Mouse (Mus musculus): ENCODE data around the gene Dclre1c. TPM values are rescaled to one million over a fixed set of nuclear protein-coding genes. Genes with fewer than 3 reads are reported as not detected.

Gene Dclre1c
- 14.0 TPM for polyA plus RNA-seq (2014; fragmentation: Illumina TruSeq; extraction: RNeasy Lipid Tissue Mini Kit (QIAGEN cat#74804); ENCODE audit: low replicate concordance)

DNA sequence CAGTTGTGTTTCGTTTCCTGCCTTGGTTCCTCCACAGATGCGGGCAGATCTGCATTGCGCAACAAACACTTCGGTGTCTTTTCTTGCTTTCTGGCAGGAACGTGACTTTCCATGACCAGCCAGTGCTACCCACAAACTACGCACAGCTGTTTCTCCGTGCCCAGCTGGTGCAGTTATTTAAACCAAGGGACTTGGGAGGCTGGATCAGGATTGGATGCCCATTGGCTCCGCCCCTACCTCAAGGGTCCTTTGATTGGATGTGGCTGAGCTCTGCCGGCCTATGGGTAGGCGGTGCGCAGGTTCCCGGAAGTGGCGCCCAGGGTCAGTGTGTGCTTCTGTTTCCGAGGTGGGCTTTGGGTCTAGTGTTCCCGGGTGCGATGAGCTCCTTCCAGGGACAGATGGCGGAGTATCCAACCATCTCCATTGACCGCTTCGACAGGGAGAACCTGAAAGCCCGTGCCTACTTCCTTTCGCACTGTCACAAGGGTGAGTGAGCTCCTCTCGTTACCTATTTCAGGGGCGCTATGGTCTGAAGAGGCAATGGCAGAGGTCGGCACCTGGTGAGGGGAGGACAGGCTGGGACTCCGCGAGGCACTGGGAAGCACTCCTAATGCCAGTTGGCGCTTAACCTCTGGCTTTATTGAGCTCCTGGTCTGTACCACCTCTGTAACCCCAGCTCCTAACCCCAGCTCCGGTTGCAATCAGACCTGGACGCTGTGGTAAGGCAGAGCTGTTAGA lies at the start of gene Dclre1c:
Dclre1c (plus strand) TSS at position 291 of the 738 bp plus-strand sequence.

GRCm38 (mm10) chr2:3397110-3397509 lies 26.8 kb upstream of the Dclre1c start, which contains the start of gene Olah:
Gene Olah (minus strand): TSS chr2:3397210.

DNA sequence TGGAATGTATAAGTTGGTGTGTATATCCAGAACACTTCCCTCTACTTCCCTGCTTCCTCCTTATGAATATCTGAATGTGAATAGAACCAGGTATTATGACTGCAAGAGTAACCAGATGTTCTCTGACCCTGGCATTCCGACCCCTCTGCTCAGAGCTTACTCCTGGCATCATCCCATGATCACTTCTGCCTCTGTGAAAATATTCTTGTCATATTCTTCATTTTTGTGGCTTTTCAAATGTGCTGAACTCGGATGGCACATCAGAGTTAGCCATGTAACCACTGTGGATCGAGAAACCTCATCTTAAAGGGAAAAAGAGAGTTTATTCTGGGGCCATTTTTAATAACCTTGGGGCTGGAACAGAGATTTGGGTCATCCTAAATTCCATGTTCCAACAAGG lies 1.4 kb upstream of the Dclre1c start, which contains the start of gene Meig1:
Meig1 (minus strand) TSS at position 101 of the 400 bp plus-strand sequence.

GRCm38 (mm10) chr2:3474861-3475283 lies 50.9 kb downstream of the Dclre1c start, which contains the start of gene Suv39h2:
Gene Suv39h2 (minus strand): TSS chr2:3475031.

DNA sequence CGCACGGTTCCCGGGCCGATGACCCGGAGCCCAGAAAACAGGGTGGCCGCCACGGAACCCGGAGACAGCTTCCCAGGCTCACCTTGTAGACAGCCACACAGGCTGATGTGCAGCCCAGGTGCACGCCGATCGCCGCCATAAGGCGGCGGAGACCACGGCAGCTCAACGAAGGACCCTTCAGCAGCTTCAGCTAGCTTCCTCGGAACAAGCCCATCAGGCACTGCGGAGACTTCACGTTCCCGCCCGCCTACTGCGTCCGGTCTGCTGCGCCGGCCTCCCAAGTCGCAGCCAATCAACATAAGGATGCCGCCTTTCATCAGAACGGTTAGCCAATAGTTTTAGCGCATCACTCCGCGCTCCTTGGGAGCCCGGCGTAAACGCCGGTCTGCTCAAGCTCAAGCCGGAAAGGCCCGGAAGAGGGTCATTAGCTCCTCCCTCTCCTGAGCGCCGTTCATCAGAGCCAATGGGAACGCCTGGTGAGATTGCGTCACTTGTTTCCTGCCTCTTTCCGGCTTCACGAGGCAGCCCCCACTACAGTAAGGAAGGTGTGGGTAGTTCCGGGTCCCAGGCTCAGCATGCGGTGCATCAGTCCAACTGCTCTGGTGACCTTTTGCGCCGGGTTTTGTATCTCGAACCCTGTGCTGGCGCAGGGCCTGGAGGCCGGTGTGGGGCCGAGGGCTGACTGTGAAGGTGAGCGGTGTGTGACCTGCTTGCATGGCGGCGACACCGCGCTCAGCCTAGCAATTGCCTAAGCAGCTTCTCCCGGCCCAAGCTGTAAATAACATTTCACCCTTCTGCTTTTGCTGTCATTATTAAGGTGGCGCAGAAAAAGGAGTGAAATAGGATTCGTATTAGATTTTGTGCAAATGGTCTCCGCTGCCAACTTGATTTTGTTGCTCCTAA lies 88.9 kb downstream of the Dclre1c start, which contains the start of the genes Gm45902, Hspa14 and Cdnf:
Gm45902 (minus strand) TSS at position 239 of the 903 bp plus-strand sequence.
Hspa14 (minus strand) TSS at position 263 of the 903 bp plus-strand sequence.
Cdnf (plus strand) TSS at position 479 of the 903 bp plus-strand sequence.

Other genes starting within 250 kb of the Dclre1c start
- gene Nmt2, start 139.9 kb upstream of the Dclre1c start, polyA plus RNA-seq (2014; fragmentation: Illumina TruSeq; extraction: RNeasy Lipid Tissue Mini Kit (QIAGEN cat#74804); ENCODE audit: low replicate concordance): 24.8 TPM
- gene Rpp38, start 91.5 kb upstream of the Dclre1c start, polyA plus RNA-seq (2014; fragmentation: Illumina TruSeq; extraction: RNeasy Lipid Tissue Mini Kit (QIAGEN cat#74804); ENCODE audit: low replicate concordance): 10.9 TPM
- not detected for gene Acbd7, start 88.0 kb upstream of the Dclre1c start, polyA plus RNA-seq (2014; fragmentation: Illumina TruSeq; extraction: RNeasy Lipid Tissue Mini Kit (QIAGEN cat#74804); ENCODE audit: low replicate concordance)
- not detected for gene Olah, start 26.9 kb upstream of the Dclre1c start, polyA plus RNA-seq (2014; fragmentation: Illumina TruSeq; extraction: RNeasy Lipid Tissue Mini Kit (QIAGEN cat#74804); ENCODE audit: low replicate concordance)
- not detected for gene Meig1, start 1.5 kb upstream of the Dclre1c start, polyA plus RNA-seq (2014; fragmentation: Illumina TruSeq; extraction: RNeasy Lipid Tissue Mini Kit (QIAGEN cat#74804); ENCODE audit: low replicate concordance)
- 6.9 TPM for gene Suv39h2, start 50.9 kb downstream of the Dclre1c start, polyA plus RNA-seq (2014; fragmentation: Illumina TruSeq; extraction: RNeasy Lipid Tissue Mini Kit (QIAGEN cat#74804); ENCODE audit: low replicate concordance)
- 1.8 TPM for gene Gm45902, start 88.7 kb downstream of the Dclre1c start, polyA plus RNA-seq (2014; fragmentation: Illumina TruSeq; extraction: RNeasy Lipid Tissue Mini Kit (QIAGEN cat#74804); ENCODE audit: low replicate concordance)
- gene Hspa14, start 88.7 kb downstream of the Dclre1c start, polyA plus RNA-seq (2014; fragmentation: Illumina TruSeq; extraction: RNeasy Lipid Tissue Mini Kit (QIAGEN cat#74804); ENCODE audit: low replicate concordance): 47.7 TPM
- gene Cdnf, start 88.9 kb downstream of the Dclre1c start, polyA plus RNA-seq (2014; fragmentation: Illumina TruSeq; extraction: RNeasy Lipid Tissue Mini Kit (QIAGEN cat#74804); ENCODE audit: low replicate concordance): 0.82 TPM
- gene Fam107b, start 146.4 kb downstream of the Dclre1c start, polyA plus RNA-seq (2014; fragmentation: Illumina TruSeq; extraction: RNeasy Lipid Tissue Mini Kit (QIAGEN cat#74804); ENCODE audit: low replicate concordance): 83.4 TPM

All from small intestine, adult 10 weeks (tissue).